Mouse (Mus musculus) midbrain, embryonic 11.5 days (tissue): ENCODE measurements around the gene Clec18a. TPM values are rescaled to one million over a fixed set of nuclear protein-coding genes. Genes with fewer than 3 reads are reported as not detected.

Experiments
- ATAC-seq: fragments of 200-750 bp; cut with Nextera tagmentation; 2 replicates; pipeline ENCODE4 v1.8.0; 2017; ENCODE audit warnings: moderate TSS enrichment, moderate library complexity; ENCODE audit not compliant: low FRiP score
- DNase-seq: peaks from one replicate; pipeline ENCODE4 v3.0.0; 2015; ENCODE audit warnings: low spot score; ENCODE audit errors: missing footprints
- H3K27ac ChIP-seq: fragments of 300-500 bp; sonication (generic); 2 replicates; pipeline ENCODE4 v1.5.1; 2014; ENCODE audit warnings: low read depth, low read length
- H3K27me3 ChIP-seq: fragments of 300-500 bp; sonication (generic); 2 replicates; pipeline ENCODE4 v1.6.1; 2014; ENCODE audit warnings: mild to moderate bottlenecking, low read length, moderate library complexity, mixed read lengths; ENCODE audit not compliant: control insufficient read depth, insufficient read depth
- H3K36me3 ChIP-seq: fragments of 300-500 bp; sonication (generic); 2 replicates; pipeline ENCODE4 v1.6.1; 2014; ENCODE audit warnings: mild to moderate bottlenecking, low read length, moderate library complexity, mixed read lengths; ENCODE audit not compliant: control insufficient read depth, insufficient read depth
- H3K4me1 ChIP-seq: fragments of 300-500 bp; sonication (generic); 2 replicates; pipeline ENCODE4 v1.6.1; 2014; ENCODE audit warnings: low read length; ENCODE audit not compliant: control insufficient read depth, insufficient read depth
- H3K4me2 ChIP-seq: fragments of 300-500 bp; sonication (generic); 2 replicates; pipeline ENCODE4 v1.6.1; 2014; ENCODE audit warnings: mild to moderate bottlenecking, moderate library complexity
- H3K4me3 ChIP-seq: fragments of 300-500 bp; sonication (generic); 2 replicates; pipeline ENCODE4 v1.5.1; 2014; ENCODE audit warnings: low read depth, low read length
- H3K9ac ChIP-seq: fragments of 300-500 bp; sonication (generic); 2 replicates; pipeline ENCODE4 v1.6.1; 2014; ENCODE audit warnings: low read length
- H3K9me3 ChIP-seq: fragments of 300-500 bp; sonication (generic); 2 replicates; pipeline ENCODE4 v1.6.1; 2016; ENCODE audit warnings: low read length; ENCODE audit not compliant: control insufficient read depth
- WGBS: fragments of 180-500 bp; shearing (Covaris S2); extraction: QIAGEN DNeasy Blood & Tissue Kit; methylation state at CpG from one replicate; pipeline ENCODE4 v1.1.7; 2014; 5-methylcytosine and 5-hydroxymethylcytosine counted together
- polyA plus RNA-seq: library from polyadenylated mRNA; unstranded; fragments of >200 nt; fragmentation: Nextera tagmentation; extraction: Ambion mirVana; gene quantifications from 2 replicates; pipeline ENCODE4 v1.2.1, GENCODE M21; 2014

Gene Clec18a
- polyA plus RNA-seq, 1 experiment from 2014 or later = 0.77 TPM

GRCm38 (mm10) chr8:111061688-111062071, 30.5 kb downstream of the Clec18a start:
- H3K4me2 ChIP-seq = peak overlapping the region; percentile 53
- WGBS = under 1% methylated on average over 14 of the region's 14 CpGs
- H3K9me3 ChIP-seq = no peaks in the 10 kb centered on the region
- DNase-seq (no peak), ATAC-seq (peak; percentile 45)
- H3K36me3 ChIP-seq = no peaks in the 10 kb centered on the region
- no peaks in the 10 kb centered on the region for H3K27me3 ChIP-seq
- H3K27ac ChIP-seq = peak overlapping the region; percentile 26; the same call in 1 of the 2 replicates
- peak overlapping the region; percentile 34 for H3K4me3 ChIP-seq
- peaks cover 12% of the 10 kb centered on the region for H3K4me1 ChIP-seq
- H3K9ac ChIP-seq = peak overlapping the region; percentile 14

- H3K9ac ChIP-seq = no peak overlapping the region
- no peak overlapping the region for H3K4me2 ChIP-seq
- no peaks in the 10 kb centered on the region for H3K9me3 ChIP-seq
- no peak for ATAC-seq
- H3K27ac ChIP-seq = no peak overlapping the region
- whole genome bisulfite sequencing = 83% methylated on average over 2 of the region's 2 CpGs
- no peak for DNase-seq
- no peaks in the 10 kb centered on the region for H3K27me3 ChIP-seq
- peaks cover 12% of the 10 kb centered on the region for H3K4me1 ChIP-seq
- no peak overlapping the region for H3K4me3 ChIP-seq
- peaks cover 15% of the 10 kb centered on the region for H3K36me3 ChIP-seq
Measured at GRCm38 (mm10) chr8:111058946-111059572, 33.2 kb downstream of the Clec18a start.

DNA sequence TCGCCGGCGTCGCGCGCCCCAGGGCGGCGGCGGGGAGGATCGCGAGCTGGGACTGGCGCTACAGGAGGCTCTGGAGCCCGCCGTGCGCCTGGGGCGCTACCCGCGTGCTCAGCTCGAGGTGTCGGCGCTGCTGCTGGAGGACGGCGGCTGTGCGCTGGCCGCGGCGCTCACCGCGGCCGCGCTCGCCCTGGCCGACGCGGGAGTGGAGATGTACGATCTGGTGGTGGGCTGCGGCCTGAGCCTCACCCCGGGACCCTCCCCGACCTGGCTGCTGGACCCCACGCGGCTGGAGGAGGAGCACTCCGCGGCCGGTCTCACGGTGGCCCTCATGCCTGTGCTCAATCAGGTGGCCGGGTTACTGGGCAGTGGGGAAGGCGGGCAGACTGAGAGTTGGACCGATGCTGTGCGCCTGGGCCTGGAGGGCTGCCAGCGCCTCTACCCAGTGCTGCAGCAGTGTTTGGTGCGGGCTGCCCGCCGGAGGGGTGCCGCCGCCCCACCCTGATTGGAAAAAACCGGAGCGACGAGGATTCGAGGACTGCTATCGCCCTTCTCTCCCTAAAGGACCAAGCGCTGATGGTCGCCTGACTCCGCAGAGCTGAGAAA, 35.4 kb downstream of the Clec18a start:
- Histone ChIP-seq H3K4me2 (peak overlapping the region; percentile 99), H3K9me3 (no peaks in the 10 kb centered on the region), H3K36me3 (peaks cover 31% of the 10 kb centered on the region), H3K27me3 (no peaks in the 10 kb centered on the region), H3K27ac (peak overlapping the region; percentile 20; the same call in 1 of the 2 replicates), H3K4me3 (peak overlapping the region; percentile 100), H3K9ac (peak overlapping the region; percentile 90), H3K4me1 (peaks cover 12% of the 10 kb centered on the region)
- DNase-seq (peak; percentile 88), ATAC-seq (peak; percentile 57)
- WGBS = 1% methylated on average over 60 of the region's 63 CpGs

DNA sequence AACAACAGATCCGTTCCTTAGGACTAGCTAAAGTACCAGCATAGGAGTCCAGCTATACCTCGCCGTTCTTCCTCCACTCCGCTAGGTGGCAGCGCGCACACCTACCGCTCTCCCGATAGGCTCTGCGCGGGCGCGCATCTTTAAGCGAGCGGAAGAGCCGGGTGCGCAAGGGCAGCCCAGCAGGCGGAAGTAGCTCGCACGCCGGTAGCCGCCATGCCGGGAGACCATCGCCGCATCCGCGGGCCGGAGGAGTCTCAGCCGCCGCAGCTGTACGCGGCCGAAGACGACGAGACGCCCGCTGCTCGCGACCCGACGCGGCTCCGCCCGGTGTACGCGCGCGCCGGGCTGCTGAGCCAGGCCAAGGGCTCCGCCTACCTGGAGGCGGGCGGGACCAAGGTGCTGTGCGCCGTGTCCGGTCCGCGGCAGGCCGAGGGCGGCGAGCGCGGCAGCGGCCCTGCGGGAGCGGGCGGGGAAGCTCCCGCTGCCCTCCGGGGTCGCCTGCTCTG, 36.0 kb downstream of the Clec18a start, which contains the start of gene Exosc6:
Gene Exosc6, plus strand, starts transcription at position 182 of the 506 bp plus-strand sequence.
- Histone ChIP-seq H3K4me3 (peak within 1 kb of the TSS; percentile 100), H3K27ac (peak within 1 kb of the TSS; percentile 20; the same call in 1 of the 2 replicates), H3K36me3 (peaks cover 31% of the 10 kb centered on the region), H3K27me3 (no peaks in the 10 kb centered on the region), H3K9ac (peak within 1 kb of the TSS; percentile 90), H3K4me2 (peak within 1 kb of the TSS; percentile 99), H3K9me3 (no peaks in the 10 kb centered on the region), H3K4me1 (peaks cover 11% of the 10 kb centered on the region)
- DNase-seq (peak; percentile 98), ATAC-seq (peak; percentile 93)
- WGBS = under 1% methylated on average over 62 of the region's 68 CpGs

DNA sequence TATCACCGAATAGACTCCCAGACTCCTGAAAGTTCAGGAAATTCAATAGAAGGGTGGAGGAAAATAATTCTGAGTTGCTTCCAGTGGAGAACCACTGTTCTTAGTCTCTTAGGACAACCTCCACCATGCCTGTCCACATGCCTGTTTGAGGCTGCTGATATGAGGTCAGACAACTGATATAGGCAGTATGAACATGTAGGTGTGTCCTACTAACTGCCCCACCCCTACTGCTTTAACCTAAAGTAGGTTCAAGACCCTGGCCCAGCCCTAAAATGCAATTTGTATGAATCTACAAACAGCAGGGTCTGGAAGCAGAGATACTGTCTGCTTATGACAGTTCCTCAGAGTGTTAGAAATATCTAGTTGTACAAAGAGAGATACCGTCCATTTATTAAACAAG, 36.6 kb downstream of the Clec18a start:
- H3K4me3 ChIP-seq = peak overlapping the region; percentile 100; the same call in 1 of the 2 replicates

GRCm38 (mm10) chr8:111055031-111055634, 37.1 kb downstream of the Clec18a start:
- Histone ChIP-seq H3K27me3 (no peaks in the 10 kb centered on the region), H3K27ac (no peak overlapping the region), H3K9me3 (no peaks in the 10 kb centered on the region), H3K4me2 (no peak overlapping the region), H3K4me1 (peaks cover 9% of the 10 kb centered on the region), H3K9ac (no peak overlapping the region), H3K4me3 (no peak overlapping the region), H3K36me3 (peaks cover 40% of the 10 kb centered on the region)
- WGBS = 92% methylated on average over 17 of the region's 17 CpGs
- no peak for DNase-seq
- ATAC-seq = no peak

More for the DNA sequence above, 36.6 kb downstream of the Clec18a start:
- H3K27me3 ChIP-seq = no peaks in the 10 kb centered on the region
- peaks cover 35% of the 10 kb centered on the region for H3K36me3 ChIP-seq
- no peak overlapping the region for H3K9ac ChIP-seq
- H3K4me1 ChIP-seq = peaks cover 9% of the 10 kb centered on the region
- H3K4me2 ChIP-seq = no peak overlapping the region
- H3K27ac ChIP-seq = no peak overlapping the region
- no peak for DNase-seq
- WGBS = 71% methylated on average over 2 of the region's 2 CpGs
- no peaks in the 10 kb centered on the region for H3K9me3 ChIP-seq
- peak; percentile 34; the same call in 1 of the 2 replicates for ATAC-seq

GRCm38 (mm10) chr8:111053827-111054518, 38.3 kb downstream of the Clec18a start:
- 95% methylated on average over 12 of the region's 12 CpGs for WGBS
- H3K36me3 ChIP-seq = peaks cover 51% of the 10 kb centered on the region
- no peak overlapping the region for H3K4me3 ChIP-seq
- no peak overlapping the region for H3K9ac ChIP-seq
- no peaks in the 10 kb centered on the region for H3K9me3 ChIP-seq
- no peak for DNase-seq
- no peak for ATAC-seq
- H3K27ac ChIP-seq = no peak overlapping the region
- no peak overlapping the region for H3K4me2 ChIP-seq
- peaks cover 9% of the 10 kb centered on the region for H3K4me1 ChIP-seq
- no peaks in the 10 kb centered on the region for H3K27me3 ChIP-seq

- no peaks in the 10 kb centered on the region for H3K27me3 ChIP-seq
- no peak overlapping the region for H3K9ac ChIP-seq
- no peak for ATAC-seq
- no peaks in the 10 kb centered on the region for H3K4me1 ChIP-seq
- no peak overlapping the region for H3K4me3 ChIP-seq
- 98% methylated on average over 7 of the region's 7 CpGs for WGBS
- no peak overlapping the region for H3K4me2 ChIP-seq
- no peak overlapping the region for H3K27ac ChIP-seq
- no peaks in the 10 kb centered on the region for H3K9me3 ChIP-seq
- DNase-seq = no peak
- peaks cover 62% of the 10 kb centered on the region for H3K36me3 ChIP-seq
Measured at GRCm38 (mm10) chr8:111049106-111049505, 43.1 kb downstream of the Clec18a start.
